Mouse (Mus musculus) kidney, postnatal 0 days (tissue): ENCODE measurements around the gene Plxnc1. TPM values are rescaled to one million over a fixed set of nuclear protein-coding genes. Genes with fewer than 3 reads are reported as not detected.

Experiments used
- ATAC-seq: fragments of 200-750 bp; cut with Nextera tagmentation; replicated peaks from 2 replicates; pipeline ENCODE4 v1.8.0; 2017; ENCODE audit warnings: low read depth, moderate number of reproducible peaks, moderate TSS enrichment, moderate library complexity; ENCODE audit not compliant: low FRiP score
- DNase-seq: peaks from one replicate; pipeline ENCODE4 v3.0.0-alpha.2; 2016; ENCODE audit warnings: low spot score
- H3K27ac ChIP-seq: fragments of 300-500 bp; sonication (generic); 2 replicates; pipeline ENCODE4 v1.5.1; 2014; ENCODE audit warnings: mild to moderate bottlenecking
- H3K27me3 ChIP-seq: fragments of 300-500 bp; sonication (generic); 2 replicates; pipeline ENCODE4 v1.6.1; 2014; ENCODE audit warnings: low read length, mixed read lengths; ENCODE audit not compliant: insufficient read depth
- H3K36me3 ChIP-seq: fragments of 300-500 bp; sonication (generic); 2 replicates; pipeline ENCODE4 v1.6.1; 2014; ENCODE audit warnings: low read length, mixed read lengths; ENCODE audit not compliant: insufficient read depth
- H3K4me1 ChIP-seq: fragments of 300-500 bp; sonication (generic); replicated peaks from 2 replicates; pipeline ENCODE4 v1.6.1; 2014; ENCODE audit warnings: antibody characterized with exemption, low read length, mixed read lengths; ENCODE audit not compliant: insufficient read depth
- H3K4me2 ChIP-seq: fragments of 300-500 bp; sonication (generic); 2 replicates; pipeline ENCODE4 v1.6.1; 2014; ENCODE audit warnings: mild to moderate bottlenecking, low read length, moderate library complexity, mixed read lengths
- H3K4me3 ChIP-seq: fragments of 300-500 bp; sonication (generic); replicated peaks from 2 replicates; pipeline ENCODE4 v1.5.1; 2014; ENCODE audit warnings: low read depth, low read length
- H3K9ac ChIP-seq: fragments of 300-500 bp; sonication (generic); 2 replicates; pipeline ENCODE4 v1.6.1; 2014; ENCODE audit warnings: low read depth, low read length
- H3K9me3 ChIP-seq: fragments of 300-500 bp; sonication (generic); replicated peaks from 2 replicates; pipeline ENCODE4 v1.6.1; 2016; ENCODE audit warnings: low read length, inconsistent platforms, mixed read lengths
- CTCF ChIP-seq: IDR thresholded peaks from 2 replicates; pipeline ENCODE4 v1.5.1; 2016; ENCODE audit warnings: antibody characterized with exemption, low read depth, mild to moderate bottlenecking, moderate library complexity
- WGBS: fragments of 180-500 bp; shearing (Covaris S2); extraction: QIAGEN DNeasy Blood & Tissue Kit; methylation state at CpG from one replicate; pipeline ENCODE4 v1.1.7; 2014; 5-methylcytosine and 5-hydroxymethylcytosine counted together
- polyA plus RNA-seq: library from polyadenylated mRNA; unstranded; fragments of >200 nt; fragmentation: Nextera tagmentation; extraction: Ambion mirVana; gene quantifications from 2 replicates; pipeline ENCODE4 v1.2.1, GENCODE M21; 2015

Plxnc1 gene
- polyA plus RNA-seq, 1 experiment from 2014 or later: 1.3 TPM

- Histone ChIP-seq H3K27ac (no peak overlapping the region), H3K9ac (no peak overlapping the region), H3K4me1 (no peaks in the 10 kb centered on the region), H3K27me3 (no peaks in the 10 kb centered on the region), H3K36me3 (no peaks in the 10 kb centered on the region), H3K4me2 (no peak overlapping the region), H3K4me3 (no peak overlapping the region), H3K9me3 (no peaks in the 10 kb centered on the region)
- WGBS: 12% methylated on average over 7 of the region's 7 CpGs
- ATAC-seq (no peak), DNase-seq (peak; percentile 84)
- TF ChIP-seq CTCF: peak; percentile 97
These were observed 13.7 kb upstream of the Plxnc1 start for GRCm38 (mm10) chr10:94958311-94958710.

DNA sequence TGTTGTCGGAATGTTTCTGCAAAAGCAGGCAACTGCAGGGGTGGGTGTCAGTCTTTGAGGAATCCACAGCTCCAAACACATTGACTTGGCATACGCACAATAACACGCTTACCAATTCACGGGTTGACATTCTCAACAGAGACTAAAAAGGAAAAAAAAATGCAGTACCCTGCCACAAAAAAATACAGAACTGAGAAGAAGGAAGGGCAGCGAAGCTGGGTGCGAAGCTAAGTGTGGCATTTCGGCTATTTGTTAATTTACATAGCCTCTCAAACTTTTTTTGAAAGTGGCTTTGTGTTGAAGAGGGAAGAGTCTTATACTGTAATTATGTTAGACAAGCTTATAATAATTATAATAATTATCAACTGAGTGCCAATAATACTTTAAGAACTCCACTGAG is 13.1 kb upstream of the Plxnc1 start:
- no peak overlapping the region for H3K4me3 ChIP-seq
- H3K27me3 ChIP-seq: no peaks in the 10 kb centered on the region
- H3K9me3 ChIP-seq: no peaks in the 10 kb centered on the region
- no peaks in the 10 kb centered on the region for H3K4me1 ChIP-seq
- ATAC-seq (no peak), DNase-seq (no peak)
- 88% methylated on average over 7 of the region's 7 CpGs for WGBS
- H3K9ac ChIP-seq: no peak overlapping the region
- H3K27ac ChIP-seq: no peak overlapping the region
- TF ChIP-seq CTCF: no peak
- no peaks in the 10 kb centered on the region for H3K36me3 ChIP-seq
- no peak overlapping the region for H3K4me2 ChIP-seq

GRCm38 (mm10) chr10:94947915-94948675 is 3.5 kb upstream of the Plxnc1 start:
- H3K4me3 ChIP-seq: no peak overlapping the region
- H3K36me3 ChIP-seq: no peaks in the 10 kb centered on the region
- no peak for TF ChIP-seq CTCF
- DNase-seq (no peak), ATAC-seq (no peak)
- H3K9ac ChIP-seq: no peak overlapping the region
- peaks cover 6% of the 10 kb centered on the region for H3K27me3 ChIP-seq
- no peak overlapping the region for H3K27ac ChIP-seq
- no peaks in the 10 kb centered on the region for H3K9me3 ChIP-seq
- H3K4me1 ChIP-seq: peaks cover 3% of the 10 kb centered on the region; the same call in 1 of the 2 replicates
- WGBS: 76% methylated on average over 10 of the region's 10 CpGs
- H3K4me2 ChIP-seq: no peak overlapping the region

GRCm38 (mm10) chr10:94947386-94947785 is 2.8 kb upstream of the Plxnc1 start:
- Histone ChIP-seq H3K4me3 (no peak overlapping the region), H3K36me3 (no peaks in the 10 kb centered on the region), H3K9me3 (no peaks in the 10 kb centered on the region), H3K27ac (no peak overlapping the region), H3K4me2 (no peak overlapping the region), H3K4me1 (peaks cover 3% of the 10 kb centered on the region; the same call in 1 of the 2 replicates), H3K27me3 (peaks cover 6% of the 10 kb centered on the region), H3K9ac (no peak overlapping the region)
- DNase-seq: no peak
- peak; percentile 59 for TF ChIP-seq CTCF
- WGBS: 50% methylated on average over 7 of the region's 7 CpGs
- no peak for ATAC-seq

- Histone ChIP-seq H3K36me3 (no peaks in the 10 kb centered on the region), H3K27me3 (peaks cover 6% of the 10 kb centered on the region), H3K4me3 (peak overlapping the region; percentile 68), H3K4me1 (peaks cover 3% of the 10 kb centered on the region; the same call in 1 of the 2 replicates), H3K27ac (no peak overlapping the region), H3K4me2 (peak overlapping the region; percentile 88), H3K9ac (peak overlapping the region; percentile 54), H3K9me3 (no peaks in the 10 kb centered on the region)
- ATAC-seq (no peak), DNase-seq (peak; percentile 37)
- under 1% methylated on average over 36 of the region's 36 CpGs for WGBS
- TF ChIP-seq CTCF: no peak
These were observed 624 bp upstream of the Plxnc1 start for GRCm38 (mm10) chr10:94945206-94945711.

- under 1% methylated on average over 94 of the region's 110 CpGs for WGBS
- no peaks in the 10 kb centered on the region for H3K9me3 ChIP-seq
- peak overlapping the region; percentile 68 for H3K4me3 ChIP-seq
- peak overlapping the region; percentile 54 for H3K9ac ChIP-seq
- no peaks in the 10 kb centered on the region for H3K36me3 ChIP-seq
- H3K27ac ChIP-seq: no peak overlapping the region
- TF ChIP-seq CTCF: peak; percentile 57
- peak overlapping the region; percentile 88 for H3K4me2 ChIP-seq
- H3K27me3 ChIP-seq: peaks cover 6% of the 10 kb centered on the region
- H3K4me1 ChIP-seq: peaks cover 3% of the 10 kb centered on the region; the same call in 1 of the 2 replicates
- ATAC-seq: peak; percentile 49
- peak; percentile 43 for DNase-seq
These were observed 567 bp downstream of the Plxnc1 start for GRCm38 (mm10) chr10:94943846-94944690.
